Mouse (Mus musculus) kidney, postnatal 4 days (tissue): Measurements from ENCODE around the gene Aebp2.

Source experiments
- DNase-seq, 2 experiments: peaks; one replicate each; pipeline ENCODE4 v3.0.0; 2021; ENCODE audit warnings: mixed read lengths in 2 of 2

Gene Aebp2

DNA sequence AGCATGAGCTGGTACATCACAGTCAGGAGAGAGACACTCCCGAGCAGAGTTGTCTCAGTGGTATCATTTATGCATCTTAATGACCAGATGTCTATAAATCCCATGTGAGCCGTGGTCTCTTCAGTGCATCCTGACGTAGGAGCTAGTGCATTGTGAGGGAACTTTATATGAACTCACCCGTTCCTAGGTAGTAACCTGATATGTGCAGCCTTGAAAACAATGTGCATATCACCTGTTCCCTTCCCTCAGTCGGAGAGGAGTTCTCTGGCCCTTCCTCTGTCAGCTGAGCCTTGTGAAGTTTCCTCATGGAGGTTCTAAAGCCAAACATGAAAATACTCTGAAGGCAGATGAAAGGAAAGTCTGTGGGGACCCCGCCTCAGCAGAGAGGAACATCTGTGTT is 78.8 kb downstream of the Aebp2 start:
- no peak for DNase-seq

DNA sequence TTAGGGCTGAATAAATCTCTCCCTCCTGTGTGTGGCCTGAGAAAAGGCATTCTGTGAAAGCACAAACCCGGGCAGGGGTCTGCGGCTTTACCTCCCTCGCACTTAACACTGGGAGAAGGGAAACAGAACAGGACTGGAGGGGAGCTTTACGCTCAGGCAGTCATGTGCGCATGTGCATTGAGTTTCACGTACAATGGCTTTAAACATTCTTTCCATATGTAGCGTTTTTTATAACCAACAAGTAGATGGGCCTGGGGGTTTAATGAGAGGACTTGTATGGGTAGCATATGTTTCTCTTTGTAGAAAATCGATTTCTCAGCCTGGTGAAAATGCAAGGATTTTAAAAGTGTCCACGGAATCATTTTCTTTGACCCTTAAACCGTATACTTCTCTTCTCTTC is 82.7 kb downstream of the Aebp2 start:
- no peak for DNase-seq

DNA sequence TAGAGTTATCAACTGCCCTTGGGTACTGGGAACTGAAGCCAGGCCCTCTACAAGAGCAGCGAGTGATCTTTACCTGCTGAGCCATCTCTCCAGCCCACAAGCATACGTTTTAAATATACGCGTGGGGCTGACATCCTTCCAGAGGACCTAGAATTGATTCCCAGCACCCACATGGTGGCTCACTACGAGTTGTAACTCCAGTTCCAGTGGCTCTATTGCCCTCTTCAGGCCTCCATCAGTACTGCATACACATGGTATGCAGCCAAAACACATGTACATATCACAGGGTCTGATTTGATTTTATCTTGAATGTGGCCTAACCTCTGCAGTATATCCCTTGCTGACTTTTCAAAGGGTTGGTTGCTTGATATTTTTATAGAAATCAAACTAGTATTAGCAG is 83.6 kb downstream of the Aebp2 start:
- no peak for DNase-seq

DNA sequence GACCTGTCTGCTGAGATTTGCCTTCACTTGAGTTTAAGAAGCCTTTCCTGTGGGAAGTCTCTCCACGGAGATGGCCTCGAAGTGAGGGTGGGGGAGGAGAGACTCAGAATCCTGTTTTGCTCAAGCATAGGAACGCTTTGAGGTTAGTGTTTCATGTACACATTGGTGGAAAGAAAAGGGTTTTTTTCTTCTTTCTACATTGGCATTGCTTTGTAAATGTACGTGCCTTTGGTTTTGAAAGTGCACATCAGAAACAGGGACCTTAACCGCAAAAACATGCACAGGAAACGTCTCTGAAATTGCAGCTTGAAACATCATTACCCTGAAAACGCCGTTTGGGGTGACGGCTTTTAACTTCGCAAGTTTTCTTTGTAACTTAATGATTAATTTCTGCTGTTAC is 85.6 kb downstream of the Aebp2 start:
- DNase-seq = no peak

DNA sequence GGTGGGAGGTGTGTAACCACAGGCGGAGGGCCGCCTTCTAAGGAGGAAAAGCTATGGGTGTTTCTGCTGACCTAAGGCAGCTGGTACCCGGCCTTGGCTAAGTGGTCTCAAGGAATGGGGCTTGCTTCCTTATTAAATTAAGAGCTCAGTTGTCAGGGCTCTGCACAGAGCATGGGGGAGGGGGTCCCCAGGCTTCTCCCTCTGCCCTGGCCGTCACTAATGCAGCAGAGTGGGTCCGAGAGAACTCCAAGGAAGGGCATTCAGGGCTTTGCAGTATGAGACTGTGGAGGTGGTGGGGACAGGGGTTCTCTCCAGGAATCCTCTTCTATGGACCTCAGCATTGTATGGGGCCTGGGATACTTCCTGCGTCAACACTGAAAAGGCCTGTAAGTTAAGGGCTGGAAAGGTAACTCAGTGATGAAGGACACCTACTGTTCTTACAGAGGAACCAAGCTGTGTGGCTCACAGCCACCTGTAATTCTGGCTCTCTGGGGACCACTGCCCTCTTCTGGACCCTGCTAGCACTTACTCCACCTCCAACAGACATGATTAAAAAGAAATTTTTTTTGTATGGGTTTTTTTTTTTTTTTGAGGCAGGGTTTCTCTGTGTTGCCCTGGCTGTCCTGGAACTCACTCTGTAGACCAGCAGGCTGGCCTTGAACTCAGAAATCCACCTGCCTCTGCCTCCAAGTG is 87.1 kb downstream of the Aebp2 start:
- peak; percentile 50 to 63 for DNase-seq

DNA sequence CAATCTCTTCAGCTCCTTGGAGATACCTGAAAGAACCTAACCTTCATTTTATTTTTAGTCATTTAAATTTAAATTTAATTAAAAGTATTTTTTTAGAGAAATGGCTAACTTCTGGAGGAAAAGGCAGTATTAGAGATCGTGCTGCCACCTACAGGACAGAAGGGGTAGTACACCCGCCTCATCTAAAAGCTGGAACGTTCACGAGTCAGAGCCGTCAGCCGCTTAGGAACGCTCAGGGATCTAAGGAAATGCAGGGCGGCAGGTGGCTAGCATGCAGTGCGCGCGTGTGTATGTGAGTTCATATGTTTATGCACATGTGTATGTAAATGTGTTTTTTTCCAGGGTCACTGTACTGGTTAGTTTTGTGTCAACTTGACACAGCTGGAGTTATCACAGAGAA is 90.3 kb downstream of the Aebp2 start:
- DNase-seq = peak; percentile 84 to 85

DNA sequence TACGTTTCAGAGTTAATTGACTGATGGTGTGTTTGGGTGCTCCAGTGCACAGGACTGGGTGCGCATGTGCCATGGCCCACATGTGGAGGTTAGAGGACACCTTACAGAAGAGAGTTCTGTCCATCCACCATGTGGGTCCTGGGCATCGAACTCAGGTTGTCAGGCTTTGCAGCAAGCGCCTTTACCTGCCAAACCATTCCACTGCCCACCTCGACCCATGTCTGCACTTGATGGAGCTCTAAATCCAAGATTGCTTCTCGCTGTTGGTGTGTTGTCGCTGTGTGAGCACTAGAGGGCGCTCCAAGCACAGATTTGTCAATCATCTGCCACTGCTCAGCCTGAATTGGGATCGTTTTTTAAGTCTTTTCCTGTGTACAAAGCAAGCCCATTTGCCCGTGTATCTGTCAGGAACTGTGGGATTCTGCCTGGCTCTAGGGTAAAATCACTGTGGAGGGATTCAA is 92.5 kb downstream of the Aebp2 start:
- peak; percentile 84 to 86 for DNase-seq

DNA sequence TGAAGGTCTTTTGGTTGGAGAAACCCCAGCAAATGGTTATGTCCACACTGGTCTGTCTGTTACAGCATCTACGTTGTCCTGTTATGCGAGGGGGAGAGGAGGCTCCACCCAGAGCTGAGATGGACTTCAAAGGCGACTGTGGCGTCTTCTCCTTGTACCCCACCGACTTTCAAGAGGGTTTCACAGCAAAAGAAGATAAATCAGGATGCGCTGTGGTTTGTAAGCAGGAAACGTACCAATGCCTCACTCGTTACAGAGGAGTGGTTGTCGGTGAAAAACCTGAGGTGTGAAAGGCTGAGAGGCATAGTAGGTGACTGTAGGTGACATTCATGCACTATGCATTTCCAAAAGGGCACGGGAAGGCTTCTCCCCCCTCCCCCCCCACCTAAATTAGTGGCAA is 99.6 kb downstream of the Aebp2 start:
- DNase-seq = no peak
